Mouse (Mus musculus): ENCODE measurements around the gene Slc12a7. TPM values are rescaled to one million over a fixed set of nuclear protein-coding genes. Genes with fewer than 3 reads are reported as not detected.

The Slc12a7 gene
- polyA plus RNA-seq, 1 experiment from 2014 or later: 44.8 TPM

DNA sequence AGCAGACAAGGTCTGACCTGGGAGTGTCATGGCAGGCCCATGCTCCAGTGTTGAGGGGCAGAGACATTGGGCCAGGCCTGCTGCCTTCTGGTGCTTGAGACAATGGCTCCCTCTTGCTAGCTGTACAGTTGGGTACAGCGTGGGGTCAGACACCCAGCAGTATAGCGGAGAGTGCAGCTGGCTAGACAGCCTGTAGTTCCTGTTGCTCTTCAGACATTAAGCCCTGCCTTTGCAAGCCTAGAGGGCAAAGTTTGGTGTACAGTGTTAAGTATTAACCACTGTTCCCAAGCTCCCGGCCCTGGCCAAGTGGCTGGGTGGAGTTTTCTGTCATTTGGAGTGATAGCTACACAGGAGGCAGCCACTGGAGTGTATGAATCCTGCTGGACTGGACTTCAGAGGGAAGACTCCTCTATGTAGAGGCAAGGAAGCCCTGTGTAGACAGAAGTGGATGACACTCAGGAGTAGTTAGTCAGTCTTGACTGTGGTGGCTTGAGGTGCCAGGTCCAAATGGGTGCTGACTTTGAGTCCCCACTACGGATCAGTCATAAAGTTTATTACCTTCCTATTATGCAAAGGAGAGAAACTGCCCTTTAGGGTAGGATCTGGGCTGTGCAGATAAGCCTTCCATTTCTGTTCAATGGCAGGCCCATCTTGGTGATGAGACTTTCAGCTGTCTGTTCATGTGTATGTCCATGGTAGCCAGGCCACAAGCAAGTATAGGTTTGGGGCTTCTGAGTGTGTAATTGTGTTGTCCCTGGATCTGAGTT lies 37.2 kb downstream of the Slc12a7 start:
- DNase-seq (ENCODE audit: low spot score) (no peak), ATAC-seq (ENCODE audit: insufficient read depth, low FRiP score, low TSS enrichment) (no peak)
- H3K9ac ChIP-seq (ENCODE audit: low read length): no peak overlapping the region
- H3K4me1 ChIP-seq (ENCODE audit: control insufficient read depth, insufficient read depth, low read length): peaks cover 18% of the 10 kb centered on the region
- H3K4me3 ChIP-seq (ENCODE audit: low read depth, low read length): no peak overlapping the region
- no peaks in the 10 kb centered on the region; the same call in 1 of the 2 replicates for H3K36me3 ChIP-seq (ENCODE audit: control insufficient read depth, insufficient read depth, low read length)
- no peaks in the 10 kb centered on the region for H3K9me3 ChIP-seq (ENCODE audit: control insufficient read depth, low read length)
- 39% methylated on average over 4 of the region's 4 CpGs for WGBS
- no peaks in the 10 kb centered on the region for H3K27me3 ChIP-seq (ENCODE audit: control insufficient read depth, insufficient read depth, low read length)
- no peak overlapping the region for H3K27ac ChIP-seq (ENCODE audit: low read depth, low read length)
- H3K4me2 ChIP-seq (ENCODE audit: low read depth): no peak overlapping the region

DNA sequence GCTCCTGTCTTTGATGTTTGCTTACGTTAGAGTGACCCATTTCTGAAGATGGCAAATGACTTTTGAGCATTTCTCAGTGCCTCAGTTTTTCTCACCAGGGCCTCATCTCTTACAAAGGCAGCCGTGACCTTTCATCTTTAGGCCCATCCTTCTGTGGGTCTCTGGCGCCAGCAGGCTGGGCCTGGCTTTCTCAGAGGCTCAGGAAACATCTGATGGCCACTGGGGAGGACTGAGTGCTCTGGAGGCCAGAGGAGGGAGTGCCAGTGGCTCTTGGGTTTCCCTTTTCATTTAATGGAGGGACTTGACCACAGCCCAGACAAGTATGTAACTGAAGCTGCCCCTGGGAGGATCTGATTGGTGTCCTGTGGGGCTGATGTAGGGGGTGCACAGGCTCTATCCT lies 38.2 kb downstream of the Slc12a7 start:
- no peak overlapping the region for H3K27ac ChIP-seq (ENCODE audit: low read depth, low read length)
- DNase-seq (ENCODE audit: low spot score): no peak
- H3K4me3 ChIP-seq (ENCODE audit: low read depth, low read length): no peak overlapping the region
- H3K36me3 ChIP-seq (ENCODE audit: control insufficient read depth, insufficient read depth, low read length): no peaks in the 10 kb centered on the region; the same call in 1 of the 2 replicates
- no peaks in the 10 kb centered on the region for H3K27me3 ChIP-seq (ENCODE audit: control insufficient read depth, insufficient read depth, low read length)
- no peak overlapping the region for H3K9ac ChIP-seq (ENCODE audit: low read length)
- H3K4me2 ChIP-seq (ENCODE audit: low read depth): no peak overlapping the region
- no peaks in the 10 kb centered on the region for H3K9me3 ChIP-seq (ENCODE audit: control insufficient read depth, low read length)
- peaks cover 9% of the 10 kb centered on the region for H3K4me1 ChIP-seq (ENCODE audit: control insufficient read depth, insufficient read depth, low read length)
- WGBS: 41% methylated on average over 3 of the region's 3 CpGs
- ATAC-seq (ENCODE audit: insufficient read depth, low FRiP score, low TSS enrichment): no peak

DNA sequence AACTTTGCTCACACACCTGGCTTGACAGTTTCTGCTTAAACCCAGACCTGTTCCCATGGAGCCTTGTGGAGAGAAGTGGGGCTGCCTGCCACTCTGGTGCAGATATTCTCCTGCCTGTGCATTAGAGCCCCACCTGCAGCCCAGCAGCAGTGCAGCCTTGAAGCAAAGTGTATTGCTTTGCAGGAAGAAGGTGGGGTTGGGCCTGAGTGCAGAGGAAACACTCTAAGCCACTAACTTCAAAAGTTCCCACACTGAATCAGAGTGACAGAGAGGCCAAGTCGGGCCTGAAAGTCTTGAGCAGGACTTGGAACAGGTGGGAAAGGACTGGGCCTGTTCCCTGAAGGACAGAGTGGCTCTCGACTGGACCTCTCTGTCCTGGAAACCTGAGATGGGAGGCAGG lies 39.8 kb downstream of the Slc12a7 start:
- H3K4me1 ChIP-seq (ENCODE audit: control insufficient read depth, insufficient read depth, low read length): peaks cover 8% of the 10 kb centered on the region
- H3K4me2 ChIP-seq (ENCODE audit: low read depth): no peak overlapping the region
- no peak overlapping the region for H3K27ac ChIP-seq (ENCODE audit: low read depth, low read length)
- H3K9ac ChIP-seq (ENCODE audit: low read length): no peak overlapping the region
- ATAC-seq (ENCODE audit: insufficient read depth, low FRiP score, low TSS enrichment) (no peak), DNase-seq (ENCODE audit: low spot score) (no peak)
- H3K36me3 ChIP-seq (ENCODE audit: control insufficient read depth, insufficient read depth, low read length): no peaks in the 10 kb centered on the region; the same call in 1 of the 2 replicates
- H3K4me3 ChIP-seq (ENCODE audit: low read depth, low read length): no peak overlapping the region
- H3K27me3 ChIP-seq (ENCODE audit: control insufficient read depth, insufficient read depth, low read length): no peaks in the 10 kb centered on the region
- 41% methylated on average over 2 of the region's 2 CpGs for WGBS
- no peaks in the 10 kb centered on the region for H3K9me3 ChIP-seq (ENCODE audit: control insufficient read depth, low read length)

DNA sequence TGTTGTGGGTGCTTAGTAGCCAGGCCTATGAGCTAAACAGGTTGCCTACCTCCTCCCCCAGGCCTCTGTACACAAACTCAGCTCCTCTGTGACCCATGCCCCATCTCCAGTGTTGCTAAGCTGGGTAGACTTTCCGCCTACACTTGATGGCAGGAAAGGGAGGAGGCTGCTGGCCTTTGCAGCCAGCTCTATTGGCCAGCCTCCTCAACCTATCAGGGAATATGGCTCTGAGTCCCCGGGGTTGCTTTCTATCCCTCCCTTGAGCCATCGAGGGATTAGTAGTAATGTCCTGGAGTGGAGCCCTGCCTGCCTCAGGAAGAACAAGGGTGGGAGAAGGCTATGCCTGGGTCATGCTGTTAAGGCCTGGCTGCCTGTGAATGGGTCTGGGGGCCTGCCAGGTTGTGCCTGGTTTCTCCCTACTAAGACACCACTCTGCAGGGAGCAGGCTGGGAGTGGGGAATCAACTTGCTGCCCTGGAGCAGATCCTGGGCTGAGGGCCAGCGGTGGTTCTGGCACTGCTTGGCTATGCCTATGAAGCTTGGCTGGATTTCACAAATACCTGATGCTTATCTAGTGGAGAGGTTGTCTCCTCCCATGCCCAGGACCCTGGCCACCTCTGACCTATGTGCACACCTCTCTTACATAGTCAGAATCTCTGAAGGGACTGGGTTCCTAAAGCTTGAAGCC lies 40.8 kb downstream of the Slc12a7 start:
- no peak for ATAC-seq (ENCODE audit: insufficient read depth, low FRiP score, low TSS enrichment)
- Histone ChIP-seq H3K27ac (ENCODE audit: low read depth, low read length) (no peak overlapping the region), H3K4me3 (ENCODE audit: low read depth, low read length) (no peak overlapping the region), H3K36me3 (ENCODE audit: control insufficient read depth, insufficient read depth, low read length) (no peaks in the 10 kb centered on the region; the same call in 1 of the 2 replicates), H3K4me2 (ENCODE audit: low read depth) (no peak overlapping the region), H3K9ac (ENCODE audit: low read length) (no peak overlapping the region), H3K4me1 (ENCODE audit: control insufficient read depth, insufficient read depth, low read length) (peaks cover 8% of the 10 kb centered on the region), H3K9me3 (ENCODE audit: control insufficient read depth, low read length) (no peaks in the 10 kb centered on the region), H3K27me3 (ENCODE audit: control insufficient read depth, insufficient read depth, low read length) (no peaks in the 10 kb centered on the region)
- no peak for DNase-seq (ENCODE audit: low spot score)
- WGBS: 67% methylated on average over 4 of the region's 4 CpGs

DNA sequence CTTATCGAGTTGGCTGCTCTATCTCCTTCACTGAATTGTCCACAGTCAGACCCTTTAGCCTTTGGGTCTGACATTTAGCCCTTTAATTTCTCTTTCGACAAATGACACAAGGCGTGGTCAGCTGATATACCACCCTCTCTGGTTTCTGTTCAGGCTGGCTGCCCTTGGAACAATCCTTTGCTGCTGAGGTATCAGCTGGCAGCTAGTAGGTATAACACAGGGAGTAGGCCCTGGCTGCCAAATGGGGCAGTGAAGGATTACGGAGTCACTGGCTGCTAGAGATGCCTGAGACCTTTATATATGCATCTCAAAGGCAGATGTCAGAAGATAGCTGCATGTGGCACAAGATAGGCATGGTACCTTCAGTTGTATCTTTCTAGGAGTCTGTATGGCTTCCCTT lies 42.9 kb downstream of the Slc12a7 start:
- no peak for ATAC-seq (ENCODE audit: insufficient read depth, low FRiP score, low TSS enrichment)
- Histone ChIP-seq H3K27me3 (ENCODE audit: control insufficient read depth, insufficient read depth, low read length) (no peaks in the 10 kb centered on the region), H3K4me1 (ENCODE audit: control insufficient read depth, insufficient read depth, low read length) (no peaks in the 10 kb centered on the region; the same call in 1 of the 2 replicates), H3K4me2 (ENCODE audit: low read depth) (no peak overlapping the region), H3K9me3 (ENCODE audit: control insufficient read depth, low read length) (no peaks in the 10 kb centered on the region), H3K9ac (ENCODE audit: low read length) (no peak overlapping the region), H3K4me3 (ENCODE audit: low read depth, low read length) (no peak overlapping the region), H3K36me3 (ENCODE audit: control insufficient read depth, insufficient read depth, low read length) (no peaks in the 10 kb centered on the region; the same call in 1 of the 2 replicates), H3K27ac (ENCODE audit: low read depth, low read length) (no peak overlapping the region)
- DNase-seq (ENCODE audit: low spot score): no peak
- 83% methylated on average over 4 of the region's 4 CpGs for WGBS

DNA sequence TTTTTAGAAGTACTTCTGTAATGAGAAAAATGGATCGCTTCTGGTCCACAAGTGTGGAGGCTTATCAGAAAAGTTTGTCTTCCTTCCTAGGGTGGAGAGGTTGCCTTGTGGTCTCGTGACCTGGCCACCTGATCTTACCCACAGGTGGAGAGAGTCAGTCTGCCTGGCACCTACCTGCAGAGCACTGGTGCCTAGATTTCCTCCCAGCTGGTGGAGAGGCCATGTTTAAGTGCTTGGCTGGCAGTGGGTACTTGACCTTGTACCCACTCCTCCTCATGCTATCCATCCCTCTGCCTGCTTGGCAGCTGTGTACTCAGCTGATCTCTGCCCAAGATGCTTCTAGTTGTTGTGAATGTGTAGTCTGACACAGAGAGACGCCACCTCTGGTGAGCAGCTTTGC lies 44.7 kb downstream of the Slc12a7 start:
- Histone ChIP-seq H3K4me1 (ENCODE audit: control insufficient read depth, insufficient read depth, low read length) (no peaks in the 10 kb centered on the region; the same call in 1 of the 2 replicates), H3K36me3 (ENCODE audit: control insufficient read depth, insufficient read depth, low read length) (no peaks in the 10 kb centered on the region; the same call in 1 of the 2 replicates), H3K4me2 (ENCODE audit: low read depth) (no peak overlapping the region), H3K9ac (ENCODE audit: low read length) (no peak overlapping the region), H3K27ac (ENCODE audit: low read depth, low read length) (no peak overlapping the region), H3K9me3 (ENCODE audit: control insufficient read depth, low read length) (no peaks in the 10 kb centered on the region), H3K4me3 (ENCODE audit: low read depth, low read length) (no peak overlapping the region), H3K27me3 (ENCODE audit: control insufficient read depth, insufficient read depth, low read length) (no peaks in the 10 kb centered on the region)
- 75% methylated on average over 3 of the region's 3 CpGs for WGBS
- no peak for DNase-seq (ENCODE audit: low spot score)
- ATAC-seq (ENCODE audit: insufficient read depth, low FRiP score, low TSS enrichment): no peak

DNA sequence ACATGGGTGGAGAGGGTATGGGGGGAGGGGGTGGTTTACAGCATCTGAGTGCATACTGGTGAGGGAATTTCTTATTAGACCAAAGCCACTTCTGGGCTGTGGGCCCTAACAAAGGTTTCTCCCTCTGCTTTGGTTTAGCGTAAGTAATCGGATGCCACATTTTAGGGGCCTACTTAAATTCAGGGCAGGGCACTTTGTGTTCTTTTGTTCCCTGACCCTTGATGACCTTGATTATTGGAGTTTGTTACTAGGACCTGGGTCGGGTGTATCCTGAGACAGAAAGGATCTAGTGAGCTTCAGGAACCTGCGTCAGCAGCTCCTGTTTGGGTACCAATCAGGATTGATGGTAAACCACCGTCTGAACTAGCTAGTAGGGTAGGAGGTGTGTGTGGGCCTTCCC lies 49.6 kb downstream of the Slc12a7 start:
- 29% methylated on average over 5 of the region's 5 CpGs for WGBS
- H3K27ac ChIP-seq (ENCODE audit: low read depth, low read length): no peak overlapping the region
- H3K27me3 ChIP-seq (ENCODE audit: control insufficient read depth, insufficient read depth, low read length): no peaks in the 10 kb centered on the region
- no peak overlapping the region for H3K4me2 ChIP-seq (ENCODE audit: low read depth)
- H3K36me3 ChIP-seq (ENCODE audit: control insufficient read depth, insufficient read depth, low read length): peaks cover 10% of the 10 kb centered on the region; the same call in 1 of the 2 replicates
- H3K9ac ChIP-seq (ENCODE audit: low read length): no peak overlapping the region
- H3K4me1 ChIP-seq (ENCODE audit: control insufficient read depth, insufficient read depth, low read length): no peaks in the 10 kb centered on the region
- no peaks in the 10 kb centered on the region for H3K9me3 ChIP-seq (ENCODE audit: control insufficient read depth, low read length)
- H3K4me3 ChIP-seq (ENCODE audit: low read depth, low read length): no peak overlapping the region
- DNase-seq (ENCODE audit: low spot score): no peak
- no peak for ATAC-seq (ENCODE audit: insufficient read depth, low FRiP score, low TSS enrichment)

DNA sequence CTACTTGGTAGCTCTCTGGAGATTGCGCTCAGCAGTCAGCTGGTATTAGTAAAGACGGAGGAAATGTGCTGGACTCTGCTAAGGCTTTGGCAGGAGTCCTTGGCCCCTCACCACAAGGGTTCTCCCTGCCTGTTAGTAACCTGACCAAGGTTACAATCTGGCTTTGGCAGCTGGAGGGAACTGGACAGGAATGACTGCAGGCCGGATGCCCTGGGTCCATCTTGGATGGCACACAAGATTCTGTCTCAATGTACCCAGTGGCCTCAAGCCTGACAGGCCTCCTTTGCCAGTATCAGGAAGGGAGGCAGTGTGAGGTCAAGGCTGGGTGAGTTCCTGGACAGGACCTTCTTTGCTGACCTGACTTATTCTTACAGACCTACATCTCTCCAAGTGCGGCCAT lies 59.3 kb downstream of the Slc12a7 start:
- 94% methylated on average over 4 of the region's 4 CpGs for WGBS
- Histone ChIP-seq H3K36me3 (ENCODE audit: control insufficient read depth, insufficient read depth, low read length) (peaks cover 31% of the 10 kb centered on the region), H3K27me3 (ENCODE audit: control insufficient read depth, insufficient read depth, low read length) (no peaks in the 10 kb centered on the region), H3K27ac (ENCODE audit: low read depth, low read length) (no peak overlapping the region), H3K9me3 (ENCODE audit: control insufficient read depth, low read length) (no peaks in the 10 kb centered on the region), H3K4me2 (ENCODE audit: low read depth) (no peak overlapping the region), H3K4me3 (ENCODE audit: low read depth, low read length) (no peak overlapping the region), H3K4me1 (ENCODE audit: control insufficient read depth, insufficient read depth, low read length) (no peaks in the 10 kb centered on the region), H3K9ac (ENCODE audit: low read length) (no peak overlapping the region)
- DNase-seq (ENCODE audit: low spot score): no peak
- no peak for ATAC-seq (ENCODE audit: insufficient read depth, low FRiP score, low TSS enrichment)

DNA sequence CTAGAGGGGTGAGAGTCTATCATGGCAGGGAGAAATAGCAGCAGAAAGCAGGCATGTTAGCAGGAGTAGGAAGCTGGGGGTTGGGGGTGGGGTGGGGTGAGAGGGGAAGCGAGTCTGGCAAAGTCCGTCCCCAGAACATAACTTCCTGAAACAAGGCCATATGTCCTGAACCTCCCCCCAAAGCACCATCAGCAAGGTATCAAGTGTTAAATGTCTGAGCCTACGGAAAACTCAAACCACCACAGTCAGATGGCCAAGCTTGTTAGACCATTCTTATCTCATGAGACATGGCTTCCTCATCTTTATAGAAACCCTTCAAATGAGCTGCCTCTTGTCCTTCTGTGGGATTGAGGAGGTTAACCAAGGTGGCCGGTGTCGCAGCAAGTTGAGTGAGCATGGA lies 60.3 kb downstream of the Slc12a7 start:
- H3K27me3 ChIP-seq (ENCODE audit: control insufficient read depth, insufficient read depth, low read length): no peaks in the 10 kb centered on the region
- no peaks in the 10 kb centered on the region for H3K9me3 ChIP-seq (ENCODE audit: control insufficient read depth, low read length)
- H3K4me1 ChIP-seq (ENCODE audit: control insufficient read depth, insufficient read depth, low read length): no peaks in the 10 kb centered on the region
- ATAC-seq (ENCODE audit: insufficient read depth, low FRiP score, low TSS enrichment): no peak
- no peak overlapping the region for H3K9ac ChIP-seq (ENCODE audit: low read length)
- no peak overlapping the region for H3K27ac ChIP-seq (ENCODE audit: low read depth, low read length)
- H3K36me3 ChIP-seq (ENCODE audit: control insufficient read depth, insufficient read depth, low read length): peaks cover 28% of the 10 kb centered on the region
- H3K4me3 ChIP-seq (ENCODE audit: low read depth, low read length): no peak overlapping the region
- 88% methylated on average over 5 of the region's 5 CpGs for WGBS
- DNase-seq (ENCODE audit: low spot score): no peak
- H3K4me2 ChIP-seq (ENCODE audit: low read depth): no peak overlapping the region

Data from neural tube, embryonic 11.5 days (tissue).